Mouse (Mus musculus): ENCODE results near the gene Foxo1.

GRCm38 (mm10) chr3:52292498-52292897 is 24.4 kb downstream of the Foxo1 start:
- TF ChIP-seq POLR2A (IDR thresholded peaks at IDR 0.05; ENCODE audit: insufficient read depth, low read depth, low read length): no peak
- TF ChIP-seq CTCF (IDR thresholded peaks at IDR 0.05; ENCODE audit: insufficient read depth, low read depth, low read length): no peak

Measured in olfactory bulb, adult 2 months (tissue).